Mouse (Mus musculus): ENCODE data around the gene Sorcs3.

Sorcs3 gene

GRCm38 (mm10) chr19:48523803-48524202, 318.0 kb downstream of the Sorcs3 start:
- ATAC-seq (ENCODE audit: low TSS enrichment): no peak

GRCm38 (mm10) chr19:48524527-48525214, 318.8 kb downstream of the Sorcs3 start:
- no peak for ATAC-seq (ENCODE audit: low TSS enrichment)

- ATAC-seq (ENCODE audit: low TSS enrichment): no peak
Observed at GRCm38 (mm10) chr19:48533582-48533981, 327.8 kb downstream of the Sorcs3 start.

GRCm38 (mm10) chr19:48544294-48544693, 338.5 kb downstream of the Sorcs3 start:
- ATAC-seq (ENCODE audit: low TSS enrichment): no peak

GRCm38 (mm10) chr19:48545421-48546132, 339.8 kb downstream of the Sorcs3 start:
- no peak; the same call in 1 of the 2 replicates for ATAC-seq (ENCODE audit: low TSS enrichment)

GRCm38 (mm10) chr19:48546133-48546448, 340.3 kb downstream of the Sorcs3 start:
- peak; percentile 82 for ATAC-seq (ENCODE audit: low TSS enrichment)

GRCm38 (mm10) chr19:48548143-48548881, 342.5 kb downstream of the Sorcs3 start:
- ATAC-seq (ENCODE audit: low TSS enrichment): no peak

GRCm38 (mm10) chr19:48559432-48559831, 353.6 kb downstream of the Sorcs3 start:
- no peak for ATAC-seq (ENCODE audit: low TSS enrichment)

GRCm38 (mm10) chr19:48575736-48576135, 369.9 kb downstream of the Sorcs3 start:
- no peak for ATAC-seq (ENCODE audit: low TSS enrichment)

- no peak for ATAC-seq (ENCODE audit: low TSS enrichment)
Observed at GRCm38 (mm10) chr19:48577169-48577568, 371.3 kb downstream of the Sorcs3 start.

GRCm38 (mm10) chr19:48584938-48585560, 379.2 kb downstream of the Sorcs3 start:
- peak; percentile 89 for ATAC-seq (ENCODE audit: low TSS enrichment)

GRCm38 (mm10) chr19:48616951-48617350, 411.1 kb downstream of the Sorcs3 start:
- ATAC-seq (ENCODE audit: low TSS enrichment): no peak

GRCm38 (mm10) chr19:48630671-48631327, 425.0 kb downstream of the Sorcs3 start:
- ATAC-seq (ENCODE audit: low TSS enrichment): no peak

- no peak for ATAC-seq (ENCODE audit: low TSS enrichment)
Observed at GRCm38 (mm10) chr19:48642566-48642965, 436.7 kb downstream of the Sorcs3 start.

GRCm38 (mm10) chr19:48649941-48650340, 444.1 kb downstream of the Sorcs3 start:
- peak; percentile 53 for ATAC-seq (ENCODE audit: low TSS enrichment)

- ATAC-seq (ENCODE audit: low TSS enrichment): peak; percentile 94
Observed at GRCm38 (mm10) chr19:48651617-48652016, 445.8 kb downstream of the Sorcs3 start.

GRCm38 (mm10) chr19:48660201-48660600, 454.4 kb downstream of the Sorcs3 start:
- ATAC-seq (ENCODE audit: low TSS enrichment): no peak

- no peak for ATAC-seq (ENCODE audit: low TSS enrichment)
Observed at GRCm38 (mm10) chr19:48679896-48680295, 474.1 kb downstream of the Sorcs3 start.

- no peak for ATAC-seq (ENCODE audit: low TSS enrichment)
Observed at GRCm38 (mm10) chr19:48682485-48682884, 476.7 kb downstream of the Sorcs3 start.

GRCm38 (mm10) chr19:48686369-48686768, 480.5 kb downstream of the Sorcs3 start:
- no peak for ATAC-seq (ENCODE audit: low TSS enrichment)

- ATAC-seq (ENCODE audit: low TSS enrichment): no peak
Observed at GRCm38 (mm10) chr19:48700111-48700658, 494.4 kb downstream of the Sorcs3 start.
